Comparison of ENCODE assay signal across 25 mouse cellular contexts in the genomic region with DNA sequence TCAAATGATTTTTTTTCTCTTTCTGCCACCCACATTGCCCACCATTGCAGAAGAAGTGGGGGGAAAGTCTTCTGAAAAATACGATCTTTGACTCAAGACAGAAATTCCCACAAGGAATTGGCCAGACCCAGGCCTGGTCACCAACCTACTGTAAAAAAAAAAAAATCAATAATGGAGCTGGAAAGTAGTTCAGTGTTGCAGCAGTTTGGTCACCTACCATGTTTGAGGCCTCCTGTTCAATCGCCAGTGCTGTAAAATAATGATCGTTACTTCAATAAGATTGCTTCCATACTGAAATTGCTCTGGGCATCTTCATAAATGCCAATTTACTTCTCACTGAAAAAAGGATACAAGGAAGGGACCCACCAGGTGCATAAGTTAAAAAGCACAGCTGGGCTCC.
"Had no signal": no experiment of that assay in that cellular context is flagged by ENCODE, and none has a peak within 500 bp of the region (broad histone marks: within the 10 kb centered on the region; RNA-seq: fewer than 3 reads in every experiment).

No protein-coding gene starts in this region.

- H3K9ac ChIP-seq: heart, embryonic 13.5 days; heart, embryonic 15.5 days; hindbrain, embryonic 12.5 days; hindbrain, embryonic 14.5 days; intestine, embryonic 15.5 days; limb, embryonic 12.5 days; liver, embryonic 15.5 days had no signal

- H3K9me3 ChIP-seq: heart, embryonic 13.5 days; heart, embryonic 15.5 days; hindbrain, embryonic 10.5 days; hindbrain, embryonic 12.5 days; intestine, embryonic 15.5 days; limb, embryonic 10.5 days; limb, embryonic 12.5 days; liver, embryonic 15.5 days had no signal

- H3K27ac ChIP-seq: heart, adult 2 months; heart, embryonic 13.5 days; hindbrain, embryonic 10.5 days; hindbrain, embryonic 12.5 days; hindbrain, embryonic 14.5 days; intestine, embryonic 15.5 days; layer of hippocampus, adult 2 months; left cerebral cortex, adult 2 months; limb, embryonic 10.5 days; limb, embryonic 12.5 days had no signal

- H3K4me3 ChIP-seq: heart, adult 2 months; heart, embryonic 13.5 days; heart, embryonic 15.5 days; hindbrain, embryonic 10.5 days; hindbrain, embryonic 12.5 days; intestine, embryonic 15.5 days; layer of hippocampus, adult 2 months; left cerebral cortex, adult 2 months; limb, embryonic 10.5 days; limb, embryonic 12.5 days had no signal

- H3K36me3 ChIP-seq: heart, embryonic 13.5 days; heart, embryonic 15.5 days; hindbrain, embryonic 10.5 days; hindbrain, embryonic 12.5 days; intestine, embryonic 15.5 days; limb, embryonic 10.5 days; limb, embryonic 12.5 days; liver, embryonic 15.5 days had no signal

- H3K27me3 ChIP-seq: heart, embryonic 13.5 days; heart, embryonic 15.5 days; hindbrain, embryonic 12.5 days; intestine, embryonic 15.5 days; limb, embryonic 12.5 days; liver, embryonic 15.5 days had no signal

- DNase-seq: gastrocnemius, postnatal 10 days; gastrocnemius, postnatal 36 days; heart, adult 2 months; heart, postnatal 14 days; heart, postnatal 36 days; kidney, adult 18-20 months; kidney, adult 8-10 months; kidney, postnatal 10 days; kidney, postnatal 25 days; kidney, postnatal 4 days; liver had no signal

- ATAC-seq: hindbrain, embryonic 16.5 days; inflammation-experienced regulatory T-cells, adult 6 months; intestine, embryonic 15.5 days; intestine, postnatal 0 days had no signal

- H3K4me2 ChIP-seq: heart, embryonic 15.5 days; hindbrain, embryonic 12.5 days; hindbrain, embryonic 14.5 days; intestine, embryonic 15.5 days; limb, embryonic 12.5 days had no signal
